Mouse (Mus musculus) hindbrain, embryonic 15.5 days (tissue): Measurements from ENCODE around the gene Ralb. TPM values are rescaled to one million over a fixed set of nuclear protein-coding genes. Genes with fewer than 3 reads are reported as not detected.

Experiments used
- ATAC-seq: fragments of 200-750 bp; cut with Nextera tagmentation; 2 replicates; pipeline ENCODE4 v1.8.0; 2017; ENCODE audit warnings: low read depth, moderate number of reproducible peaks, moderate TSS enrichment; ENCODE audit not compliant: low FRiP score
- H3K27ac ChIP-seq: fragments of 300-500 bp; sonication (generic); replicated peaks from 2 replicates; pipeline ENCODE4 v1.5.1; 2015; ENCODE audit warnings: mild to moderate bottlenecking, inconsistent platforms
- H3K27me3 ChIP-seq: fragments of 300-500 bp; sonication (generic); 2 replicates; pipeline ENCODE4 v1.6.1; 2015; ENCODE audit warnings: control low read depth, inconsistent platforms
- H3K36me3 ChIP-seq: fragments of 300-500 bp; sonication (generic); 2 replicates; pipeline ENCODE4 v1.6.1; 2015; ENCODE audit warnings: control low read depth, inconsistent platforms
- H3K4me1 ChIP-seq: fragments of 300-500 bp; sonication (generic); replicated peaks from 2 replicates; pipeline ENCODE4 v1.6.1; 2015; ENCODE audit warnings: control low read depth, inconsistent platforms
- H3K4me2 ChIP-seq: fragments of 300-500 bp; sonication (generic); 2 replicates; pipeline ENCODE4 v1.6.1; 2015; ENCODE audit warnings: moderate library complexity, mild to moderate bottlenecking, inconsistent platforms
- H3K4me3 ChIP-seq: fragments of 300-500 bp; sonication (generic); 2 replicates; pipeline ENCODE4 v1.5.1; 2015; ENCODE audit warnings: mild to moderate bottlenecking, inconsistent platforms
- H3K9ac ChIP-seq: fragments of 300-500 bp; sonication (generic); 2 replicates; pipeline ENCODE4 v1.6.1; 2015; ENCODE audit warnings: inconsistent platforms
- H3K9me3 ChIP-seq: fragments of 300-500 bp; sonication (generic); 2 replicates; pipeline ENCODE4 v1.6.1; 2016; ENCODE audit warnings: control low read depth, inconsistent platforms
- WGBS: fragments of 180-500 bp; shearing (Covaris S2); methylation state at CpG from one replicate; pipeline ENCODE4 v1.1.7; 2015; 5-methylcytosine and 5-hydroxymethylcytosine counted together
- polyA plus RNA-seq: library from polyadenylated mRNA; unstranded; fragments of >200 nt; fragmentation: Nextera tagmentation; extraction: Ambion mirVana; gene quantifications from 2 replicates; pipeline ENCODE4 v1.2.1, GENCODE M21; 2015

Ralb gene
- polyA plus RNA-seq, 1 experiment from 2014 or later, result 63.1 TPM

DNA sequence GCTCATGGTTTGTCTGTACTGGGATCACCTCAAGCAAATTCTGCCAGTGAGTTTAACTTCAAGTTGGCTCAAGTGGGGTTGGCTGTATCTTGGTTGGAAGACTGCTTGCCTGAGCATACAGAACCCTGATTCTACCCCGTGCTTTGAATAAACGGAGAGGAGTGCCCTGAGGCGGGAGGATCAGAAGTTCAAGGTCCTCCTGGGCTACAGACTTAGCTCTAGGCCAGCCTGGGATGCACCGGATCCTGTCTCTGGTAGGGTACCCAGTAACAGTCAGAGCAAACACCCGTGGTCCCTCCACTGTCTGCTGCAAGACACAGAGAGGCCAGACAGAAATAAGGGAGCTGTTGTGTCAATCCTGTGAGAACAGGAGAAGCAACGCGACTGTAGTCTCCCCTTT, 17.1 kb upstream of the Ralb start:
- Histone ChIP-seq H3K4me2 (no peak overlapping the region), H3K36me3 (no peaks in the 10 kb centered on the region), H3K9ac (no peak overlapping the region), H3K4me3 (no peak overlapping the region), H3K4me1 (peaks cover 20% of the 10 kb centered on the region), H3K9me3 (no peaks in the 10 kb centered on the region), H3K27me3 (no peaks in the 10 kb centered on the region), H3K27ac (no peak overlapping the region)
- WGBS, result 82% methylated on average over 7 of the region's 7 CpGs
- no peak for ATAC-seq

DNA sequence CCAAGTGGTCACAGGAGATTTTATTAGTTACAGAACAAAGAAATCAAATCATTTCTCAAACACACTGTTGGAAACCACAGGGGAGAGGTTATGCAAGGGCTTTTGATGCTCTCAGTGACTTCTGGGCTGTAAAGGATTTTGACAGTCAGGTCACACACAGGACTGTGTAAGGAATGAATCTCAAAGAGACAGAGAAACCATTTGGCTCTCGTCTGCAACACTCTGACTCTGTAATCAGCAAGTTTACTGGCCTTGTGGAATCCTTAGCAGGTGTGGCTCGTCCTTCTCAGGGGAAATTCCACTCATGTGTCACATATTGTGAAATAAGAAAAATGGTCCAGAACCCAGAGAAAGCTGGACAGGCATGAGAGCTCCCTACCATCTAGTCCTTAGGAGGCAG, 16.4 kb upstream of the Ralb start:
- no peaks in the 10 kb centered on the region for H3K9me3 ChIP-seq
- no peak overlapping the region for H3K4me3 ChIP-seq
- WGBS, result 38% methylated on average over 2 of the region's 2 CpGs
- H3K36me3 ChIP-seq, result no peaks in the 10 kb centered on the region
- H3K27me3 ChIP-seq, result no peaks in the 10 kb centered on the region
- no peak overlapping the region for H3K4me2 ChIP-seq
- H3K27ac ChIP-seq, result no peak overlapping the region
- H3K4me1 ChIP-seq, result peaks cover 14% of the 10 kb centered on the region
- ATAC-seq, result no peak
- no peak overlapping the region for H3K9ac ChIP-seq

DNA sequence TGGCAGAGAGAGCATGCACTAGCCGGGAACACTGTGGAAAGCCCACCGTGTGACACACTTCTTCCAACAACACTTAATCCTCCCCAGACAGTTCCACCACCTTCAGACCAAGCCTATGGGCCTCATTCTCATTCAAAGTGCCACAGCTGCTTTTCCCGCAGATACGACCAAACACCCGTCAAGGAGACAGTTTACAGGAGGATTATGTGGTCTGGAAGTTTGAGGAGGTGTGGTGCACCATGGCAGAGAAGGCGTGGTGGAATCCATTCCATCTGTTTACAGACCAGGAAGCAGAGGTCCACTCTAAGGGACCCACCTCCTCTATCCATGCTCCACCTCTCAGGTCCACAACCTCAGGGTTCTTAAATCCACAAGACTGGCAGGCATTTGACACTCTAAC, 14.7 kb upstream of the Ralb start:
- WGBS, result 83% methylated on average over 6 of the region's 6 CpGs
- no peaks in the 10 kb centered on the region for H3K27me3 ChIP-seq
- ATAC-seq, result no peak

DNA sequence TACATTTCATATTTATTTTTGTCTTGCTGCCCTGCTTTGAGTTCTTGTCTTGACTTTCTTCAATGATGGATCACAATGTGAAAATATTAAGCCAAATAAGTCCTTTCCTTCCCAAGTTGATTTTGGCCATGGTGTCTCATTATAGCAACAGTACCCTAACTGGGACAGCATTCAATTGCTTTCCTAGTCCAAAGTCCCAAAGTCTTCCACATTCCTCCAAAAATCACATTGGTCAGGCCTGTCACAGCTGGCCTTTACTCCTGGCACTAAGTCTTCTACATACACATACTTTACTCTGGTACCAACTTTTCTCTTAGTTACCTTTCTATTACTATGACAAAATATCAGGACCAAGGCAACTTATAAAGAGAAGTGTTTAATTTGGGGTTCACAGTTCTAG, 14.2 kb upstream of the Ralb start:
- Histone ChIP-seq H3K4me3 (no peak overlapping the region), H3K9me3 (no peaks in the 10 kb centered on the region), H3K27ac (no peak overlapping the region), H3K36me3 (no peaks in the 10 kb centered on the region), H3K27me3 (no peaks in the 10 kb centered on the region), H3K4me1 (no peaks in the 10 kb centered on the region), H3K4me2 (no peak overlapping the region), H3K9ac (no peak overlapping the region)
- ATAC-seq, result no peak

More for the DNA sequence above, 14.7 kb upstream of the Ralb start:
- Histone ChIP-seq H3K9me3 (no peaks in the 10 kb centered on the region), H3K9ac (no peak overlapping the region), H3K27ac (no peak overlapping the region), H3K4me1 (peaks cover under 1% of the 10 kb centered on the region), H3K4me2 (no peak overlapping the region), H3K4me3 (no peak overlapping the region), H3K36me3 (no peaks in the 10 kb centered on the region)

DNA sequence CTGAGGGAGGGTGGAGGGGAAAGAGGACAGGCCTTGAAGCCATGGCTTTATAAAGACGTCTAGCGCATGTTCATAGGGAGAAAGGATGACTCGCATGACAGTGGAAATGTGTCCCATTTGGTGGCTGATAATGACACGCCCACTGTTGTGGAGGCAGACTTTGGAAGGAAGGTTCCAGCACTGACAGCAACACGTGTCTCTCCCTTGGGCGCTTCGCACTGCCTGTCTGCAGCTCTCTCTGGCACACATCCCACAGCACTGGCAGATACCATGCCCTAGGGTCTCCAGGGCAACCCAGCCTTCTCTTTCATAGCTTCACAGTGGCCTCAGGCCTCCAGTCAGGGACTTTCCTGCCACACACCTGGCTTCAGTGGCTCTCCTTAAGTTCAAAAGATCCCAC, 13.5 kb upstream of the Ralb start:
- ATAC-seq, result no peak
- H3K9me3 ChIP-seq, result no peaks in the 10 kb centered on the region
- no peak overlapping the region for H3K27ac ChIP-seq
- H3K4me2 ChIP-seq, result no peak overlapping the region
- no peaks in the 10 kb centered on the region for H3K4me1 ChIP-seq
- H3K36me3 ChIP-seq, result no peaks in the 10 kb centered on the region
- no peaks in the 10 kb centered on the region for H3K27me3 ChIP-seq
- no peak overlapping the region for H3K4me3 ChIP-seq
- 70% methylated on average over 7 of the region's 7 CpGs for WGBS
- no peak overlapping the region for H3K9ac ChIP-seq

DNA sequence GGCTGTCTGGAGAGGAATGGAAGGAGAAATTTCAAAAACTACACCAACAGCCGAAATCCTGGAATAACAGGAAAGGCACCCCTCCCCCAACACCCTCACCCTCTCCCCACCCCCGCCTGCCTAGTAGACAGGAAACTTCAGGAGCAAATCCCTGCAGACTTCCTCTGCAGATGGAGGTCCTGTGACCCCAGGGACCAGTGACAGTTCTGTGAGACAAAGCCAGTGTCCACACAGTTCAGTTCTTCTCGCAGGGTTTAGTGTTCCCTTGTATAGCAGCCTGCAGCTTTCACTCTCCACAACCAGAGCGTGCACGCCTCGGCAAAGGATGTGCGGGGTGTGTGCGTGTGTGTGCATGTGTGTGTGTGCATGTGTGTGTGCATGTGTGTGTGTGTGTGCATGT, 6.3 kb upstream of the Ralb start:
- Histone ChIP-seq H3K36me3 (no peaks in the 10 kb centered on the region), H3K27ac (no peak overlapping the region), H3K9ac (no peak overlapping the region), H3K9me3 (no peaks in the 10 kb centered on the region), H3K4me1 (peaks cover 6% of the 10 kb centered on the region; the same call in 1 of the 2 replicates), H3K4me3 (no peak overlapping the region), H3K4me2 (no peak overlapping the region), H3K27me3 (peaks cover 3% of the 10 kb centered on the region; the same call in 1 of the 2 replicates)
- 79% methylated on average over 8 of the region's 8 CpGs for WGBS
- no peak for ATAC-seq

DNA sequence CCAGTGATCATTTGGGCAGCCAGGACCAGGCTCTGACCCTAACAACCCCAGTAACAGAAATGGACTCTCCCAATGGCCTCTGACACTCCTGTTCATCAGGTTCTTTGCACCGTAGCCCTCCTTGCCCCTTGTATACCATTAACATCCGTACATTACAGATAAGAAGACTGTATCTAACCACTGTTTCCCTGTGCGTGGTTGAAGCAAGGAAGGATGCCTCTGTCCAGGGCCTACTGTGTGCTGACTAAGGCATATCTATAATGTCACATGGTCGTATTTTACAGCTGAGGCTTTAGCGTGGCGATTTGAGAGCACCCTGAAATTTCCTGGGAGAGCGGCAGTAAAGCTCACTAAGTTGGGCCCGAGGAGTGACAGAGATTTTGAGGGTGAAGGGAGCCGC, 5.8 kb upstream of the Ralb start:
- Histone ChIP-seq H3K9me3 (no peaks in the 10 kb centered on the region), H3K4me2 (no peak overlapping the region), H3K27ac (no peak overlapping the region), H3K4me3 (no peak overlapping the region), H3K9ac (no peak overlapping the region), H3K4me1 (peaks cover 9% of the 10 kb centered on the region), H3K36me3 (no peaks in the 10 kb centered on the region), H3K27me3 (peaks cover 3% of the 10 kb centered on the region; the same call in 1 of the 2 replicates)
- 71% methylated on average over 9 of the region's 9 CpGs for WGBS
- ATAC-seq, result no peak

DNA sequence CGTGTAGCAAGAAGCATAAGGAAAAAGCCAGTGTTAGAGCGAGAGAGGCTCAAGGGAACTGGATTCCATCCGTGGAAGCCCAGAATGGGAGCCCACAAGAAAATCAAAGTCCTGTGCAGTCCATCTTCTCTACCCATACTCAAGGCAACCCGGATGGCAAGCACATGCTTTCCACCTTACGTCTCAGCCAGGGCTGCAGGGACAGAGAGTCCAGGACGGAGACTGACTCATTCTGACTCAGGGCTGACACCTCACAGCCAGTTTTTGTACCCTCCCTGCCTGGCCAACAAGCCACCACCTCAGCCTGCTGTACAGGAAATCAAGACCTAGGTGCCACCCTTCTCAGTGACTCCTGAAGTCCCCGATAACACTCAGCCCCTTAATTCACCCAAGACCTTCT, 4.9 kb upstream of the Ralb start:
- no peak overlapping the region for H3K27ac ChIP-seq
- H3K27me3 ChIP-seq, result peaks cover 3% of the 10 kb centered on the region; the same call in 1 of the 2 replicates
- H3K36me3 ChIP-seq, result no peaks in the 10 kb centered on the region
- 90% methylated on average over 7 of the region's 7 CpGs for WGBS
- H3K9ac ChIP-seq, result no peak overlapping the region
- no peak overlapping the region for H3K4me2 ChIP-seq
- ATAC-seq, result no peak
- H3K4me1 ChIP-seq, result peaks cover 16% of the 10 kb centered on the region
- H3K4me3 ChIP-seq, result no peak overlapping the region
- no peaks in the 10 kb centered on the region for H3K9me3 ChIP-seq

DNA sequence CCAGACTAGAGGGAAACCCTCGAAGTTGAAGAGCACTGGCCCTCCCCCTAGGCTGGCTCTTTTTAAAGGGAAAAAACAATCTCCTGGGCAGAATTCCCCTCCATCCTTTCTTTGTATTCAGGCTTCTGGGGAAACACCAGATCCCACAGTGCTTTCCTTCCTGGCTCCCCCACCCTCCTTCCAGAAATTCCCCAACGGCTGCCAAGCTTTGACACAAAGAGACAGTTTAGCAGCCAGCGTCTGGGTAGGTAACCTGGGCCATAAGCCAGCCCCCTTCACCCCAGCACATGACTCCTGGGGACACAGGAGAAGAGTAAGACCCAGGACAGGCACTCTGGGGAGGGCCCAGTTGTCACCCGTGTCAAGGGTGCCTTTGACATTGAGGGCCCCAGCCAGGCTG, 4.0 kb upstream of the Ralb start:
- WGBS, result 44% methylated on average over 4 of the region's 4 CpGs
- H3K4me3 ChIP-seq, result no peak overlapping the region
- H3K9ac ChIP-seq, result no peak overlapping the region
- H3K4me2 ChIP-seq, result no peak overlapping the region
- no peak for ATAC-seq
- no peaks in the 10 kb centered on the region for H3K36me3 ChIP-seq
- H3K27ac ChIP-seq, result 0 out of 2 replicates have a peak overlapping the region, but pooled peaks have one; percentile 11
- peaks cover 3% of the 10 kb centered on the region; the same call in 1 of the 2 replicates for H3K27me3 ChIP-seq
- no peaks in the 10 kb centered on the region for H3K9me3 ChIP-seq
- H3K4me1 ChIP-seq, result peaks cover 20% of the 10 kb centered on the region

DNA sequence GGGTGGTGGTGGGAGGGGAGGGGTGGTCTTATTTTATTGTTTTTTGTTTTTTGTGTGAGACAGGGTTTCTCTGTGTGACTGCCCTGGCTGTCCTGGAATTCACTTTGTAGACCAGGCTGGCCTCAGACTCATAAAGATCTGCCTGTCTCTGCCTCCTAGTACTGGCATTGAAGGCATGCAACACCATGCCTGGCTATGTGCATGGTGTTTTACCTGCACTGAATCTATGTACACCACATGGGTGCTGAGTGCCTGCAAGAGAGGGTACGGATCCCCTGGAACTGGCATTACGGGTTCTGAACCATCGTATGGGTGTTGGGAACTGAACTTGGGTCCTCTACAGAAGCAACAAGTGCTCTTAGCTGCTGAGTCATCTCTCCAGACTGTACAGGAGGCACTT, 1.4 kb upstream of the Ralb start:
- H3K9ac ChIP-seq, result no peak overlapping the region
- H3K27ac ChIP-seq, result no peak overlapping the region
- no peaks in the 10 kb centered on the region for H3K36me3 ChIP-seq
- H3K4me3 ChIP-seq, result no peak overlapping the region
- no peak for ATAC-seq
- no peak overlapping the region for H3K4me2 ChIP-seq
- peaks cover 32% of the 10 kb centered on the region for H3K4me1 ChIP-seq
- no peaks in the 10 kb centered on the region for H3K9me3 ChIP-seq
- 97% methylated on average over 3 of the region's 3 CpGs for WGBS
- peaks cover 3% of the 10 kb centered on the region; the same call in 1 of the 2 replicates for H3K27me3 ChIP-seq

DNA sequence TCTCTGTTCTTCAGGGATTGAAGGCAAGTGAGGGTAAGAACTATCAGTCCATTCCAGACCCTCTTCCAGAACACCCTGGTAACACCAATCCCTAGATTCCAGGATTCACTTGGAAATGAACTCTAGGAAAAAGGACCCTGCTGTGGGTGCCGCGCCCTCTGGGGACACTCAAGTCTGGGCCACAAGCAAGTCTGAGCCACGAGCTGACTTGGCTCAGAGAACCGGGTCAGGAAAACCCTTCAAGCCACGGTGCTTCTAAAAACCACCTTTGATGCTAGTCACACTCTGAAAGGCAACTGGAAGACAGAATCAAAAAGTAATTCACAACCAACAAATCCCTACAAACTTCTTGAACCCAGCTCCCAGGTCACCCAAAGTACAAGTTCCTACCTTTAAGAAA, 786 bp downstream of the Ralb start:
- Histone ChIP-seq H3K9ac (peak overlapping the region; percentile 68), H3K4me3 (peak overlapping the region; percentile 73), H3K36me3 (no peaks in the 10 kb centered on the region), H3K4me1 (peaks cover 32% of the 10 kb centered on the region), H3K9me3 (no peaks in the 10 kb centered on the region), H3K4me2 (peak overlapping the region; percentile 66), H3K27ac (no peak overlapping the region), H3K27me3 (peaks cover 3% of the 10 kb centered on the region; the same call in 1 of the 2 replicates)
- 21% methylated on average over 5 of the region's 5 CpGs for WGBS
- no peak for ATAC-seq

DNA sequence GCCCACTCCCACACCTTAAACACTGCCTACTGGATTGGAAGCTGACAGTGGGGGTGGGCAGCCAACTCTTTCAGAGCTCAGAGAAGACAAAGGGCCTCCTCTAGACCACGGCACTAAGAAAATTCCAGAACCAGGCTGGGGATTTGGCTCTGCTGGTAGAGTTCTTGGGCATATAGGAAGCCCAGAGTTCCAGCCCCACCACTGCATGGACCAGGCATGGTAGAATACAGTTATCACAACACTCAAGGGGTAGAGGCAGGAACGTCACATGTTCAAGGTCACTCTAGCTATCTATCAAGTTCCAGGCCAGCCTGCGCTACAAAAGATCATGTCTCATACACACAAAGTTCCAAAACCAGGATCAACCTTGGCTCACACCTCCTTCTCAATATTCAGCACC, 1.4 kb downstream of the Ralb start:
- Histone ChIP-seq H3K4me1 (peaks cover 26% of the 10 kb centered on the region), H3K9ac (no peak overlapping the region), H3K4me2 (peak overlapping the region; percentile 66), H3K27ac (no peak overlapping the region), H3K27me3 (peaks cover 3% of the 10 kb centered on the region; the same call in 1 of the 2 replicates), H3K36me3 (no peaks in the 10 kb centered on the region), H3K9me3 (no peaks in the 10 kb centered on the region), H3K4me3 (peak overlapping the region; percentile 73)
- no peak for ATAC-seq
- WGBS, result 78% methylated on average over 3 of the region's 3 CpGs

DNA sequence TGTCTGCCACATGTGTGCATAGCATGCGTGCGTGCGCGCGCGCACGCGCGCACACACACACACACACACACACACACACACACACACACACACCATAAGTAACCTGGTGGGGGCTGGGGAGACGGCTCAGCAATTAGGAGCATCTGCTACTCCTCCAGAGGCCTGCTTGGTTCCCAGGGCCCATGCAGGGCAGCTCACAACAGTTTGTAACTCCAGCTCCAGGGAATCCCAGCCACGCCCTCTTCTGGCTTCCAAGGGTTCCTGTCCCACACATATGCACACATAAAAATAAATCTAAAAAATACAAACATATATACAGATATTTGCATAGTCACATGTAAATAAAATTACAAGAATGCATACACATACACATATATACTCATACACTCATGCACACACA, 1.9 kb downstream of the Ralb start:
- no peaks in the 10 kb centered on the region for H3K36me3 ChIP-seq
- no peak for ATAC-seq
- H3K4me2 ChIP-seq, result peak overlapping the region; percentile 66
- no peak overlapping the region for H3K9ac ChIP-seq
- H3K4me3 ChIP-seq, result peak overlapping the region; percentile 73
- H3K27me3 ChIP-seq, result peaks cover 3% of the 10 kb centered on the region; the same call in 1 of the 2 replicates
- H3K4me1 ChIP-seq, result peaks cover 26% of the 10 kb centered on the region
- H3K27ac ChIP-seq, result no peak overlapping the region
- 89% methylated on average over 11 of the region's 11 CpGs for WGBS
- H3K9me3 ChIP-seq, result no peaks in the 10 kb centered on the region
